Mouse (Mus musculus): ENCODE results near the gene Ifitm2. TPM values are rescaled to one million over a fixed set of nuclear protein-coding genes. Genes with fewer than 3 reads are reported as not detected.
"Not testable (repeated sequence)": the region's sequence is repeated elsewhere in the genome, so short reads cannot be mapped to it uniquely, and the experiment has no call there.

Ifitm2 gene
- total RNA-seq, 2 experiments from 2014 or later: 54.0 to 75.5 TPM

GRCm38 (mm10) chr7:140968710-140969109, 12.9 kb upstream of the Ifitm2 start:
- DNase-seq: not testable (repeated sequence)

DNA sequence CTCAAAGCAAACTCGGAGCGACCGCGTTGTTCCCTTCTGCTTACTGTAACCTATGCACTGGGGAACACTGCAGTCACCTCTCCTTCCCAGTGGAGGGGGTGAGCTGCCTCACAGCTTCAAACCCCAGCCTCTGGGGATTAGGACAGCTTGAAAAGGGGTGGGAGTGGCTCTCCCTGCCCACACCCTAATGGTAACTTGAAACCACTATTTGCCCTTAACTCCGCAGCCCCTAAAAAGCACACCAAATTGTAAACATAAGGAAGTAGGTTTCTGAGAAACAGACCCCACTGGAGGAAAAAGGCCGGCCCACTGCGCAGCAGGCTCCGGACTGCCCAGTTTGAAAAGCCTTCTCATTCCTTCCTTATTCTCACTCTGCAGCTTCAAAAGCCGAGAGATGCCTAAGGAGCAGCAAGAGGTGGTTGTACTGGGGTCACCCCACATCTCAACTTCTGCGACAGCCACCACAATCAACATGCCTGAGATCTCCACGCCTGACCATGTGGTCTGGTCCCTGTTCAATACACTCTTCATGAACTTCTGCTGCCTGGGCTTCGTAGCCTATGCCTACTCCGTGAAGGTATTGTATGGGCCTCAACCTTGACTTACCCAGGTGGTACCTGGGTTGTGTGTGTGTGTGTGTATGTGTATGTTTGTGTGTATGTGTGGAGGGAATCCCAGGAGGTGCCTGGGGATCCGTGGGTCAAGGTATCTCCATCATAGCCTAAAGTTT, 12.2 kb upstream of the Ifitm2 start:
- DNase-seq: no peak

DNA sequence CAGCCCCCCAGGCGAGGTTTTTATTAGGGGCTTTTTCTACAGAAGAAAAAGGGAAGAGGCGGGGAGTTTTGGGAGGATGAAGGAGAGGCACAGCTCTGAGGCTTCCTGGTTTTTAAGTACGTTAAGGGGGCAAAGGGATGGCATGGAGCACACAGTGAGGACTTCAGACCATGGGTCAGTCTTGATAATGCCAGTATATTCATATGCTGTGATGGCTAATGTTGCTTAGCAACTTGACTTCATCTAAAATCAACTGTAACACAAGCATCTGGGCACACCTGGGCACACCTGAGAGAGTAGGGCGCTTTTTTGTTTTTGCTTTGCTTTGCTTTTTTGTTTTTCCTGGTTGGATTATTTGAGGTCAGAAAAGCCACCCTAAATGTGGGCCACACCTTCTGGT, 11.1 kb upstream of the Ifitm2 start, which contains the start of gene Ifitm1:
TSS of gene Ifitm1 (plus strand) at position 301 of the 400 bp plus-strand sequence.
- no peak for DNase-seq

DNA sequence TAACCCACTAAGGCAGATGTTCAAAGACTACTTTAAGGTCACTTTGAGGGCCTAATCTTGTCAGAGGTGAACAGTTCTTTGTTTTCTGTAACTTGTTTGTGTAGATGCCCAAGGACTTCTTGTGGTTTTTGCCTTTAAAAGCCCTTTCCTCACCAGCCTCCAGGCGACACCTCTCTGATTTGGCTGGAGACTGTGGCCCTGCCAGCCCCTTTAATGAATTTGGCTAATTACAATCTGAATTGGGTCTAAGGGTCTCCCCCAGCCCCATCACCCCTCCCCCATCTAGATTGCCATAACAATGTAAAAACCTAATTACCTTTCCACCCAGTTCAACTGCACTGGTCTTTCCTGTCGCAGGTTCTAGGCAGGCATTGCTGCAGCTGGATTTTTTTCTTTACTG, 6.9 kb upstream of the Ifitm2 start:
- DNase-seq: no peak

DNA sequence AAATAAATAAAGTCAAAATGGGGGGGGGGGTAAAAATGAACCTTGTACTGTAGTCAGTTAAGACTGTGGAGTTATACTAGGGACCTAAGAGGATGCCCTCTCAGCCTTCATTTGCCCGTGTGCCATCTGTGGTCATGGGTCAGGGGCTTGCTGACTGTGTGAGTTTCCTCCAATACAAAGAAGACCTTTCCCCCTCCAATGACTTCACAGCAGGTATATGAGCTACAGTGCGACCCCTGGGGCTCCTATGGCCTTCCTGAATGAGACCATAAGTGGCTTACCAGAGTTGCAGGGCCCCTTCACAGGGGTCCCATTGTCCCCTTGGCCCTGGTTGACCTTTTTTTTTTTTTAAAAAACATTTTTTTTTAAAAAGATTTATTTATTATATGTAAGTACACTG, 5.6 kb upstream of the Ifitm2 start:
- no peak for DNase-seq

DNA sequence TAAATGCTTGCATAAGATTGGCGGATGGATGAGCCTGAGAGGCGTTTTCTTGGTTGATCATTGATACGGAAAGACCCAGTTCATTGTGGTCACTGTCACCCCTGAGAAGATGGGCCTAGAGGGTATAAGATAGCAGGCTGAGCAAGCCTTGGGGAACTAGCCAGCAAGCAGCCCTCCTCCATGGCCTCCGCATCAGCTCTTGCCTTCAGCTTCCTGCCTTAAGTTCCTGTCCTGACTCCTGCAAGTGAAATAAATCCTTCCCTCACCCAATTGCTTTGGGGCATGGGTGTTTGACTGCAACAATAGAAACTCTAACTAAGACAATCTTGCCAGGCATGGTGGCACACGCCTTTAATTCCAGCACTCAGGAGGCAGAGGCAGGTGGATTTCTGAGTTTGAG, 4.2 kb upstream of the Ifitm2 start:
- no peak for DNase-seq

DNA sequence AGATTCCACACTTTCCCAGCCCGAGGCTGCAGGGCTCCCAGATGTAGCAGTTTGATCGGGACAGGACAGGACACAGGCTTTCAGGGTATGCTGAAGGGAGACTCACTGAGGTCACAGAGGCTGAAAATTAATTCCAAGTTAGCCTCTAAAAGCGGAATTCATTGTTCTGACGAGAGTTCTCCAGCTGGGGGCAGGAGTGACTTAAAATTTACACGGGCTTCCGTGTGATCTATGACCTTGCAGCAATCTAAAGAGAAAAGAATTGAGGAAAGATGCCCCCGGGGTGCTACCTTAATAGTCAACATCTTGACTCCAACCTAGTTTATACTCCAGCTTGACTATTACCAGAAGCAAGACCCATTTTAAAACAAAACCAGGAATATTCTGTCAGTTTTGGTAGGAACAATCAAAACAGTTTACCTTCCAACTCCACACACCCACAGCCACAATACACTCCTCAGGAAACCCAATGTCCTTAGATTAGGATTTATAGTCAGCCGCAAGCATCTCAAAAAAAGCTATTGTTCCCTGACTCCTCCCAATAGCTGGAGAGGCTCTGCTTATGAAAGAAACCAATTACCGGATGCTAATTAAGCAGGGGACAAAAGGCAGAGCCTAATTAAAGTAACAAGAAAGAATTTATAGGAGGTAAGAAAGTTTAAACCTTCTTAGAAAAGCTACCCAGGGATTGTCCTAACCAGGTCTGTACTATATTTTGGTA, 3.6 kb upstream of the Ifitm2 start:
- no peak for DNase-seq

DNA sequence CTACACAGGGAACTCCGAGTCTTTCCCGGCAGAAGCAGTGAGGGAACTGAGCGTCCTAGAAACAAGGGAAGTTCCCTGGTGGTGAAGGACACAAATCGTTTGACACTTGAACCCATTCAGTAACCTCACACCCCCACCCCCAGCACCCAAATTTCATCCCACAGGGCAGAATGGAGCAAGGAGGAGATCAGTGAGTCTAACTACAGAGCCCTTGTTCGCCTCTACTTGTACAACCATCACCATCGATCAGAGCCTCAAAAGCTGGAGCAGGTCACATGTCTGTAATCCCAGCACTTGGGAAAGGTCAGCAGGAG, 726 bp upstream of the Ifitm2 start:
- DNase-seq: no peak

DNA sequence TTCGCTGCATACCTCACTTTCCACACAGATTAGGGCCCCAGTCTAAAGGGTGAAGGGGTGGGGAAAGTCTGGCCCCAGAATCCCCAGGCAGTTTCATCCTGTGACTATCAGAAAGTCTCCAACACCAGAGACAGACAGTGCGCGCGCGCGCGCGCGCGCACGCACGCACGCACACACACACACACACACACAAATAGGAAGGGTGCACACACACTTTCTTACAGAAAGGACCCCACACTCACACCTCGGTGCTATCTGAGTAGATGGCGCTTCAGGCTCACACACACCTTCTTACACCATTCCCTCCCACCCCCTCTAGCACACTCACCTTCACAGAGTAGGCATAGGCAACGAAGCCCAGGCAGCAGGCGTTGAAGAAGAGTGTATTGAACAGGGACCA, 445 bp downstream of the Ifitm2 start:
- no peak for DNase-seq

DNA sequence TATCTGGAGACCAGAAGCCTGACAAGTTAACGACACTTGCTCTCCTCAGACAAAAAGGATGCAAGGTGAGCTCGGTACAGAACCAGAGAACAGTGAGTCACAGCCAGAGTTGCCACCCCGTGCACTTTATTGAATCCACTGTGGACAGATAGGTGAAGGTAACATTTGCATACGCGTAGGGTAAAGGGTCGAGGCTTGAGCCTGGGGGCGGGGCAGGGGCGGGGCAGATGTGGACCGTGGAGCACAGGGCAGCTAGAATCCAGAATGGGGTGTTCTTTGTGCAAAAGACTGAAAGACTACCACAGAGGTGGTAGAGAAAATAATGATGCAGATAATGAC, 1.1 kb downstream of the Ifitm2 start:
- DNase-seq: no peak

DNA sequence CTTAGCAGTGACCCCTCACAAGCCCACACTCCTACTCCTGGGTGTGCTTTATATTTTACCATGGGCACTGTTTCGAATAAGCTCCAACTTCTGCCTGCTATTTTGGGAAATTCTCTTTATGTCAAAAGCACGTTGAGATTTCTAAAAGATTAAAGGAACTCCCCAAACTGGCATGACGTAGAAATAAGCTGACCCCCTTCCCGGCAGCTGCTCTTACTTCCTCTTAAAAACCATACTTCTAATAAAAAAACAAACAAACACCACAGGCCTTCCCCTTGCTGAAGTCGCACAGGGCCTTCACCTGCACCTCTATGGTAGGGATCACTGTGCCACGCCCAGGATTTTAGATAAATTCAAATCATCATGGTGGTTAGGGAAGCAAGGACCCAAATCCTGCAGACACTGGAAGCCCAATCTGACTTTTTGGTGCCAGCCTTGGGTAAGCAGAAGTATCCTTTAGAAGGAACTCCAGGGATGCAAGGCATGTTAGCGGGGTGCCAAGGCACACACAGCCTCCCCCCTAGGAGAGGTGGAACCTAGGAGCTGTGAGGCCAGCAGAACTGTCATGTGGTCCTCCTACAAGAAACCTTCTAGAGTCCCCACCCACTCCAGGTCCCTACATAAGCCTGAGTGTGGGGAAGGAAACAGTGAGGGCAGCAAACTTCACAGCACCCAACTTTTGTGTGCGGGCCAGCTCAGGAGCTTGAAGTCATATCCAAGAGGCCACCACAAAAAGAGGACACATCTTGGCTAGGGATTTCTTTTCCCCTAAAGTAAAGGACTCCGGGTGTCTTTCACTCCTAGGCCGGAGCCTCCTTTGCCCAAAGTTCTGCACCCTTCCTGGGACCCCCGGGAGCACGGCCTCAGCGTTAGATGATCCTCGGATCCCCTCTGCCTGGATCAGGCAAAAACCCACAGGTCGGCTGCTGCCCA, 1.7 kb downstream of the Ifitm2 start:
- no peak for DNase-seq

GRCm38 (mm10) chr7:140953133-140953532, 2.7 kb downstream of the Ifitm2 start:
- DNase-seq: no peak

- DNase-seq: no peak
Measured at GRCm38 (mm10) chr7:140952441-140952840, 3.3 kb downstream of the Ifitm2 start.

DNA sequence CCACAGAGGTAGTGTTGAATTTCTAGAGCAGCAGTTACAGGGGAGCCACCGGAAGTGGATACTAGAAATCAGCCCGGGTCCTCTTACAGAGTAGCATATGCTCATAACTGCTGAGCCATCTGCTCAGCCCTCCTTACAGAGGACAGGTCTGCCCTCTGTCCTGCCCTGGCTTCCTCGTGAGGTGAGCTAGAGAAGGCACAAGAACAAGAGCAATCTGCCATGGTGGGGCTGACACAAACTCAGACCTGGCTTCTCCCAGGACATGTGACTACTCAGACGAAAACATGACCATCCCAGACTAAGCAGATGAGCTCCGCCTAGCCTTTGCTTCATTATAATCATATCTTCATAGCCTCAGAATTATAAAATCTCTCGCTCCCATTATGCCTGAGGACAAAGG, 4.0 kb downstream of the Ifitm2 start:
- no peak for DNase-seq

DNA sequence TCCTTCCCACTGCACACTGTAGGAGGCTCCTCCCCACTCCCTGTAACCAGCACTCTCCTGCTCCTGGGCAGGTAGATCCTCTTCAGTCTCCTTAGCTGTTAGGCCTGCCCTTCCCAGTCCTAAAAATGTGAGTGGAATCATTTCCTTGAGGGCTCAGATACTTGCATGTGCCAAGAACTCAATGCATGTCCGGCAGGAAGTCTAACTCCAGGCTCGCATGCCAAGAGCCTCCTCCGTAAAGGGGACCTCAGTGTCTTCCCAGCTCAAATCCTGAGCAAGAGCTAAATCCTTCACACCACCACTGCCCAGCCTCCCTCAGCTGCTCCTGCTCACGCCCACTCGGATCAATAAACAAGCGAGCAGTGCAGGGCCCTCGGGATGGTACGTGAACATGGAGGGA, 4.7 kb downstream of the Ifitm2 start:
- no peak for DNase-seq

DNA sequence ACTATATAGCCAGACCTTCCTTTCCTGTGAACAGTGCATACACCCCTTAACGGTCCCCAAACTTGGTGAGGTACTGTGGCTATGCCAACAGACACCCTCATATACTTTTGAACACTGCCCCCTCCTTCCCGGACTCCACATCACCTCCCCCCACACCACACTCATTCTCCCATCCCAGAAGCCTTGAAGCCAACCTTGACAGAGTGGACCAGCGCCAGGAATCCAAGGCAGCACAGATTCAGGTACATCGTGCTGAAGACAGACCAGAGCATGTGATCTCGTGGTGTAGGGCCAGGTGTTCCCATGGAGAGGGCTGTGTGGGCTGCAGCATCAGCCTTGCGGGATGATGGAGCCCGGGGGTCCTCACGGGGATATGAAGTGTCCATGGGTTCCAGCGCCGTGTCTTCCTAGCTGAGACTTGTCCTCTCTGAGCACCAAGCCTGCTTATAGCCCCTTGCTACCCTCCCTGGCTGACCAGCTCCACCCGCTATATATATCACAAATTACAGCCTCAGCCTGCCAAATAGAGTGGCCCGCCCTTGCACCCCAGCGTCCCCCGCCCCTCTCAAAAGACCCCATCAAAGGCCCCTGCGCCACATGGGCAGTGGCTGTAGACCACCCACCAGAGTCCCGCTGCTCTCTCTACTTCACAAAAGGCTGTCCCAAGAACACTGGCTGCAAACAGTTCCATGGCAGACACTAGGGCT, 5.8 kb downstream of the Ifitm2 start, which contains the start of gene Ifitm5:
TSS of gene Ifitm5 (minus strand) at position 468 of the 707 bp plus-strand sequence.
- no peak for DNase-seq

DNA sequence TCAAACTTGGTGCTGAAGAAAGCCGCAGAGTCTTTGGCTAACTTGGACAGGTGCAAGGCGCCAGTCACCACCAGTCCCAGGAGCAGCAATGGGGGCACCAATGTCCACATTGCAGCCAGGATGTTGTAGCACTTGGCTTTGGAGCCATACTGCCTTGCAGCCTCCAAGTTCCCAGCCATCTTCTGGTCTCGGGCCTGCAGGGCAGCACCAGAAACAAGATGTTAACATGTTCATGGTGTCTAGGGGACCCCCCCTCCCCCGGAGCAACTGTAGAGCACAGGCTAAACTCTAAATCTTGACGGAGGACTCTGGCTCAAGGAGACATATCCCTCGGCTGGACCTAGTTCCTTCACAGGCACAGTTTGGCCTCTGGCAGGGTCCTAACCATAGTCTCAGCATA, 6.5 kb downstream of the Ifitm2 start:
- no peak for DNase-seq

DNA sequence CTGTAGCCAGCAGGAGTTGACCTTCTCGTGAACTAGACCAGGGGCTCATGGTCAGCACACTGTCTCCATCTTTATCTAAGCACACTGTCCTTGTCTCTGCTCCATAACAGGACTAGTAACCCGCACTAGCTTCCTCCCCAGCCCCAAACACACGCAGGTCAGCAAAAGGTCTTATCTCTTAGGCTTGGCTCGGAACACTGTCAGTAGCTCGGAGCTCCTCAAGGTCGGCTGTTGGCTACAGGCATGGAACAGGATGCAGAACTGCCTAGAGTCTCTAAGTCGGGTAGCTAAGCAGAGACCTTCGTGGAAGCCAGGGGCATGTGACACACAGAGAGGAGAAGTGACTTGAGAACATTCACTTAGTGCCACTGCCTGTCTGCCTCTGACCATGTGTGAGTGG, 7.6 kb downstream of the Ifitm2 start:
- DNase-seq: no peak

- DNase-seq: no peak
Measured at GRCm38 (mm10) chr7:140946980-140947379, 8.8 kb downstream of the Ifitm2 start.

DNA sequence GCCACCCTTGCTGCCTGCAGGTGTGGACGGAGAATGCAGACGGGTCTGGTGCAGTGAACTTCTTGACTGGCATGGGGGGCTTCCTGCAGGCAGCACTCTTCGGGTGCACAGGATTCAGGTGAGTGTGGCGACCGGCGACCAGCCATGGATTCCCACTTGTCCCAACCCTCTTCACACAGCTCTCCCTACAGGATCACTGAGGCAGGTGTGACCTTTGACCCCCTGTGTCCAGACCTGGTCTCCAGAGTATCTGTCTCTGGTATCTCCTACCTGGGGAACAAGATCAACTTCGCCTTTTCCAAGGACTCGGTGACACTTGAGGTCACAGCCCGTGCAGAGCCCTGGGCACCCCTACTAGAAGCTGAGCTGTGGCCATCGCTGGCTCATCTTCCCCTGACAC, 9.5 kb downstream of the Ifitm2 start:
- no peak for DNase-seq

DNA sequence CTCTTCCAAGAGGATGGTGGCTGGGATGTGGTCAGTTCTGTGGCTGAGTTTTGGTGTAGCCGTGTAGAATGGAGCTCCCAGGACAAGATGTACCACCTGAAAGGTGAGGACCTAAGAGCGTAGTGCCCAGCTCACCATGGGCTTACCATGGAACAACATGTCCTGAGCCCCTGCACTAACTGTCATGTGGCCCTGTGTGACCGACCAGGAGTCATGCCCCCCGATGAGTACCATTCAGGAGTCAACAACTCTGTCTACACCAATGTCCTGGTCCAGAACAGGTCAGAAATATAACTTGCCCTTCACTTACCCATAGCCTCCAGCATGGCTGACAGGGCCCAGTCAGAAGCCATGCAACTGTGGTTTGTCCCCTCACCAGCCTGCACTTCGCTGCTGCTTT, 10.5 kb downstream of the Ifitm2 start:
- no peak for DNase-seq

DNA sequence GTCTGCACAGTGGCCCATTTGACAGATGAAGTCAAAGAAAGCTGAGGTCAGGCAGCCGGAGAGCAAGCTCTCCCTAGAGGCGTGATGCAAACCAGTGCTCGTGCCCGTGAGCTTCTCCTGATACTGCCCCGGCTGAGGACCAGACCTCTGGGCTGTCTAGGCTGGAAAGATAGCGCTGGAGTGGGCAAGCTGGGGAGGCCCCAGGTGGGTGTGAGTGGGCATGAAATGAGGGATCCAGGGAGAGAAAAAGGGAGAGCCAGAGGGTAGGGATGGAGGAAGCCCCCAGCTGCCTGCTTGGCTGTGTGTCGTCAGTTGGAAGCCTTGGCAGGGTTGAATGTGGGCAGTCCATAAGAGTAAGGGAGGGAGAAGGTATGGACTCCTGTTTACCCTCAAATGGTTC, 11.6 kb downstream of the Ifitm2 start:
- no peak for DNase-seq

Data from gastrocnemius, postnatal 25 days (tissue).